Mouse (Mus musculus) lung, embryonic 15.5 days (tissue): ENCODE data around the gene Apbb1ip. TPM values are rescaled to one million over a fixed set of nuclear protein-coding genes. Genes with fewer than 3 reads are reported as not detected.
"Not testable (repeated sequence)": the region's sequence is repeated elsewhere in the genome, so short reads cannot be mapped to it uniquely, and the experiment has no call there.

Experiments used
- ATAC-seq: fragments of 200-750 bp; cut with Nextera tagmentation; 2 replicates; pipeline ENCODE4 v1.8.0; 2017; ENCODE audit warnings: moderate number of reproducible peaks, borderline replicate concordance; ENCODE audit not compliant: low FRiP score, low TSS enrichment; ENCODE audit errors: extremely low read depth
- H3K27ac ChIP-seq: fragments of 300-500 bp; sonication (generic); 2 replicates; pipeline ENCODE4 v1.5.1; 2015; ENCODE audit warnings: moderate library complexity, mild to moderate bottlenecking, inconsistent platforms
- H3K27me3 ChIP-seq: fragments of 300-500 bp; sonication (generic); 2 replicates; pipeline ENCODE4 v1.6.1; 2015; ENCODE audit warnings: inconsistent platforms
- H3K36me3 ChIP-seq: fragments of 300-500 bp; sonication (generic); 2 replicates; pipeline ENCODE4 v1.6.1; 2015; ENCODE audit warnings: inconsistent platforms
- H3K4me1 ChIP-seq: fragments of 300-500 bp; sonication (generic); 2 replicates; pipeline ENCODE4 v1.6.1; 2015; ENCODE audit warnings: inconsistent platforms
- H3K4me2 ChIP-seq: fragments of 300-500 bp; sonication (generic); 2 replicates; pipeline ENCODE4 v1.6.1; 2015; ENCODE audit warnings: inconsistent platforms, mild to moderate bottlenecking, moderate library complexity
- H3K4me3 ChIP-seq: fragments of 300-500 bp; sonication (generic); 2 replicates; pipeline ENCODE4 v1.5.1; 2015; ENCODE audit warnings: mild to moderate bottlenecking, inconsistent platforms
- H3K9ac ChIP-seq: fragments of 300-500 bp; sonication (generic); 2 replicates; pipeline ENCODE4 v1.6.1; 2015; ENCODE audit warnings: inconsistent platforms
- H3K9me3 ChIP-seq: fragments of 300-500 bp; sonication (generic); 2 replicates; pipeline ENCODE4 v1.6.1; 2016; ENCODE audit warnings: inconsistent platforms
- WGBS: fragments of 180-500 bp; shearing (Covaris S2); methylation state at CpG from one replicate; pipeline ENCODE4 v1.1.7; 2015; 5-methylcytosine and 5-hydroxymethylcytosine counted together
- polyA plus RNA-seq: library from polyadenylated mRNA; unstranded; fragments of >200 nt; fragmentation: Nextera tagmentation; extraction: Ambion mirVana; gene quantifications from 2 replicates; pipeline ENCODE4 v1.2.1, GENCODE M21; 2015

Gene Apbb1ip
- polyA plus RNA-seq, 1 experiment from 2014 or later, result 2.1 TPM

GRCm38 (mm10) chr2:22857501-22857900, 83.6 kb downstream of the Apbb1ip start:
- Histone ChIP-seq H3K4me3 (no peak overlapping the region), H3K27me3 (no peaks in the 10 kb centered on the region), H3K9me3 (no peaks in the 10 kb centered on the region), H3K27ac (no peak overlapping the region), H3K36me3 (no peaks in the 10 kb centered on the region), H3K9ac (no peak overlapping the region), H3K4me2 (no peak overlapping the region), H3K4me1 (no peaks in the 10 kb centered on the region)
- ATAC-seq, result no peak
- 69% methylated on average over 3 of the region's 3 CpGs for WGBS

GRCm38 (mm10) chr2:22862194-22862593, 88.3 kb downstream of the Apbb1ip start:
- Histone ChIP-seq H3K27ac (no peak overlapping the region), H3K9me3 (no peaks in the 10 kb centered on the region), H3K4me2 (no peak overlapping the region), H3K9ac (no peak overlapping the region), H3K27me3 (no peaks in the 10 kb centered on the region), H3K4me1 (no peaks in the 10 kb centered on the region), H3K36me3 (no peaks in the 10 kb centered on the region), H3K4me3 (no peak overlapping the region)
- 76% methylated on average over 2 of the region's 2 CpGs for WGBS
- no peak for ATAC-seq

- ATAC-seq, result peak; percentile 75; the same call in 1 of the 2 replicates
These were observed 90.6 kb downstream of the Apbb1ip start for GRCm38 (mm10) chr2:22864394-22865037.

GRCm38 (mm10) chr2:22865818-22866217, 91.9 kb downstream of the Apbb1ip start:
- H3K36me3 ChIP-seq, result no peaks in the 10 kb centered on the region
- ATAC-seq, result no peak
- H3K27me3 ChIP-seq, result no peaks in the 10 kb centered on the region
- H3K4me3 ChIP-seq, result no peak overlapping the region
- no peaks in the 10 kb centered on the region for H3K4me1 ChIP-seq
- no peaks in the 10 kb centered on the region for H3K9me3 ChIP-seq
- no peak overlapping the region for H3K27ac ChIP-seq
- H3K9ac ChIP-seq, result no peak overlapping the region
- no peak overlapping the region for H3K4me2 ChIP-seq
- 93% methylated on average over 1 of the region's 1 CpGs for WGBS

More at GRCm38 (mm10) chr2:22864394-22865037, 90.6 kb downstream of the Apbb1ip start:
- H3K27me3 ChIP-seq, H3K9ac ChIP-seq, H3K36me3 ChIP-seq, H3K4me1 ChIP-seq, H3K4me3 ChIP-seq, H3K27ac ChIP-seq, H3K4me2 ChIP-seq, H3K9me3 ChIP-seq: not testable (repeated sequence)
- 3% methylated on average over 6 of the region's 6 CpGs for WGBS

- Histone ChIP-seq H3K4me1 (no peaks in the 10 kb centered on the region), H3K9me3 (no peaks in the 10 kb centered on the region), H3K27ac (no peak overlapping the region), H3K9ac (no peak overlapping the region), H3K27me3 (no peaks in the 10 kb centered on the region), H3K4me3 (no peak overlapping the region), H3K4me2 (no peak overlapping the region), H3K36me3 (no peaks in the 10 kb centered on the region)
- ATAC-seq, result no peak
- WGBS, result 57% methylated on average over 7 of the region's 7 CpGs
These were observed 93.1 kb downstream of the Apbb1ip start for GRCm38 (mm10) chr2:22866894-22867424.

- Histone ChIP-seq H3K4me1 (no peaks in the 10 kb centered on the region), H3K9me3 (no peaks in the 10 kb centered on the region), H3K27ac (no peak overlapping the region), H3K4me3 (no peak overlapping the region), H3K9ac (no peak overlapping the region), H3K27me3 (no peaks in the 10 kb centered on the region), H3K4me2 (no peak overlapping the region), H3K36me3 (no peaks in the 10 kb centered on the region)
- ATAC-seq, result no peak
- 68% methylated on average over 1 of the region's 1 CpGs for WGBS
These were observed 99.3 kb downstream of the Apbb1ip start for GRCm38 (mm10) chr2:22873159-22873558.

GRCm38 (mm10) chr2:22874628-22875027, 100.7 kb downstream of the Apbb1ip start:
- WGBS, result 48% methylated on average over 8 of the region's 10 CpGs
- Histone ChIP-seq H3K4me1 (no peaks in the 10 kb centered on the region), H3K27me3 (no peaks in the 10 kb centered on the region), H3K4me3 (no peak overlapping the region), H3K9me3 (no peaks in the 10 kb centered on the region), H3K27ac (no peak overlapping the region), H3K36me3 (no peaks in the 10 kb centered on the region), H3K4me2 (no peak overlapping the region), H3K9ac (no peak overlapping the region)
- no peak for ATAC-seq

- H3K27me3 ChIP-seq, result no peaks in the 10 kb centered on the region
- no peak overlapping the region for H3K4me3 ChIP-seq
- no peak overlapping the region for H3K4me2 ChIP-seq
- no peak overlapping the region for H3K27ac ChIP-seq
- no peaks in the 10 kb centered on the region for H3K4me1 ChIP-seq
- no peak overlapping the region for H3K9ac ChIP-seq
- no peaks in the 10 kb centered on the region for H3K9me3 ChIP-seq
- 78% methylated on average over 3 of the region's 3 CpGs for WGBS
- no peak for ATAC-seq
- H3K36me3 ChIP-seq, result no peaks in the 10 kb centered on the region
These were observed 102.7 kb downstream of the Apbb1ip start for GRCm38 (mm10) chr2:22876614-22877013.

- Histone ChIP-seq H3K9ac (no peak overlapping the region), H3K36me3 (no peaks in the 10 kb centered on the region), H3K4me2 (no peak overlapping the region), H3K27me3 (no peaks in the 10 kb centered on the region), H3K9me3 (no peaks in the 10 kb centered on the region), H3K4me1 (no peaks in the 10 kb centered on the region), H3K27ac (no peak overlapping the region), H3K4me3 (no peak overlapping the region)
- 37% methylated on average over 1 of the region's 1 CpGs for WGBS
- no peak for ATAC-seq
These were observed 104.9 kb downstream of the Apbb1ip start for GRCm38 (mm10) chr2:22878781-22879180.

- not testable (repeated sequence) for H3K4me1 ChIP-seq, H3K4me2 ChIP-seq, H3K9ac ChIP-seq, H3K4me3 ChIP-seq, H3K27ac ChIP-seq, H3K36me3 ChIP-seq, H3K9me3 ChIP-seq, ATAC-seq, H3K27me3 ChIP-seq
- WGBS, result 80% methylated on average over 3 of the region's 3 CpGs
These were observed 106.8 kb downstream of the Apbb1ip start for GRCm38 (mm10) chr2:22880726-22881125.

GRCm38 (mm10) chr2:22894932-22895281, 121.0 kb downstream of the Apbb1ip start:
- Histone ChIP-seq H3K4me1 (no peaks in the 10 kb centered on the region), H3K9me3 (no peaks in the 10 kb centered on the region), H3K4me2 (peak overlapping the region; percentile 70), H3K27ac (peak overlapping the region; percentile 37), H3K36me3 (no peaks in the 10 kb centered on the region), H3K27me3 (no peaks in the 10 kb centered on the region), H3K4me3 (peak overlapping the region; percentile 80), H3K9ac (peak overlapping the region; percentile 70)
- WGBS, result 19% methylated on average over 9 of the region's 9 CpGs
- peak; percentile 13; the same call in 1 of the 2 replicates for ATAC-seq

- ATAC-seq, result peak; percentile 99
- Histone ChIP-seq H3K9me3 (no peaks in the 10 kb centered on the region), H3K36me3 (no peaks in the 10 kb centered on the region), H3K4me3 (peak within 1 kb of the TSS; percentile 80), H3K4me2 (peak within 1 kb of the TSS; percentile 70), H3K27me3 (no peaks in the 10 kb centered on the region), H3K4me1 (no peaks in the 10 kb centered on the region), H3K27ac (peak within 1 kb of the TSS; percentile 37), H3K9ac (peak within 1 kb of the TSS; percentile 70)
- WGBS, result under 1% methylated on average over 81 of the region's 81 CpGs
These were observed 121.7 kb downstream of the Apbb1ip start, which contains the start of gene Pdss1 for GRCm38 (mm10) chr2:22895282-22896273. Gene Pdss1 (plus strand): TSS chr2:22895522.
